Mouse (Mus musculus) gastrocnemius, adult 18-20 months (tissue): ENCODE data around the gene Mab21l3. TPM values are rescaled to one million over a fixed set of nuclear protein-coding genes. Genes with fewer than 3 reads are reported as not detected.

Experiments
- DNase-seq: peaks from one replicate; pipeline ENCODE4 v3.0.0; 2021; ENCODE audit warnings: low spot score
- long read RNA-seq, 2 experiments: library from polyadenylated mRNA; stranded (forward); transcript quantifications; one replicate each; pipeline ENCODE4 v2.0.0; 2021
- total RNA-seq, 2 experiments: library from RNA; stranded (reverse); gene quantifications; 2 replicates each; pipeline ENCODE4 v1.2.3; 2021

Gene Mab21l3
- not detected for total RNA-seq
- long read RNA-seq, experiment 1: 0 reads
- long read RNA-seq, experiment 2: 0 reads

- no peak for DNase-seq
Measured at GRCm38 (mm10) chr3:101848816-101849215, at the start of gene Mab21l3. Gene Mab21l3 (minus strand): TSS chr3:101848959.

GRCm38 (mm10) chr3:101897377-101897974 lies 48.7 kb upstream of the Mab21l3 start:
- DNase-seq: no peak

DNA sequence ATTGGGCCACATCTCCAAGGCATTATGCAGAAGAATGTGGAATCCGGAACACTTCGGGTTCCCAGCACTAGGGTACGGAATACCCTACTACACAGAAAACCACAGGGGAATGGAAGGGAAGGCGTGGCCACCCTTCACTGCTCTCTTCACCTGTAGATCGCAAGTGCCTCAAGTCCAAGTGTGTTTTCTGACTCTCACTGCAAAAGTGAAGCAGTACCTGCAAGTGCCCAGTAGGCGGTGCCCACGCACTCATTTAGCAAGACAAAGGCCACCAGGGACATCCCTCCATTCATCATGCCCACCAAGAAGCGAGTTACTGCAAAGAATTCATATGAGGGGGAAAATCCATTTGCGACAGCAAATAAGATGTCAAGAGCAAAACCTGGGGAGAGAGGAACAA lies 48.1 kb upstream of the Mab21l3 start:
- peak; percentile 35 for DNase-seq

DNA sequence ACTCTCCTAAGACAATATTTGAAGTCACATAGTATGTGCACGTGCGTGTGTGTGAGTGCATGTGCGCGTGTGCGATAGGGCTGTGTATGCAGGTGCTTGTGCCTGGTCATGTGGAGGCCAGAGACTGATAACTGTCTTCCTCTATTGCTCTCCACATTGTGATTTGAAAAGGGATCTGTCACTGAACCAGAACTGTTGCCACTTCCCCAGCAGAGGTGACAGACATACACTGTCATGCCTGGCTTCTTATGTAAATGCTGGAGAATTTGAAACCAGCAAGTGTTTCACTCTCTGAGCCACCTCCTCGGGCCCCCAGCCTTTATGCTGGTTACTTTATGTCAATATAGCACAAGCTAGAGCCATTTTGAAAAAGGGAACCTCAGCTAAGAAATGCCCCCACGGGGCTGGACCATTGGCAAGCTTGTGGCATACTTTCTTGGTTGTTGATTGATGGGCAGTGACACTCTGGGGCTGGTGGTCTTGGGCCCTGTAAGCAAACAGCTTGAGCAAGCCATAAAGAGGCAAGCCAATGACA lies 46.7 kb upstream of the Mab21l3 start:
- no peak for DNase-seq

DNA sequence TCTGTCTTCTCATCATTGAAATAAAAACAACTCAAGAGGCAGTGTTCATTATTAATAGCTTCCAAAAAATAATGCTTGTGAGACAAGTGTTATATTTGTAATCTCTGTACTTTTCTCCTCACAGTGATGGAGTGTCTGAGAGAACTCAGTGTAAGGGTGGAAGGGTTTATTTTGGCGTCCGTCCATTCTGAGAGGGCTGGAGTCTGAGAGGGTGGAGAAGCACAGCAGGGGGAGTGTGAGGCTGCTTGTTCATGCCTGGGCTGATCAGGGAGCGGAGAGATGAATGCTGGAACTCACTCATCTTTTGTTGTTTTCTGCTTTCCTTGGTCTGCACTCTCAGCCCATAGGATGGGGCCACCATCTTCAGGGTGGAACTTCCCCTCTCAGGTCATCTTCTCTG lies 36.8 kb upstream of the Mab21l3 start:
- DNase-seq: no peak

DNA sequence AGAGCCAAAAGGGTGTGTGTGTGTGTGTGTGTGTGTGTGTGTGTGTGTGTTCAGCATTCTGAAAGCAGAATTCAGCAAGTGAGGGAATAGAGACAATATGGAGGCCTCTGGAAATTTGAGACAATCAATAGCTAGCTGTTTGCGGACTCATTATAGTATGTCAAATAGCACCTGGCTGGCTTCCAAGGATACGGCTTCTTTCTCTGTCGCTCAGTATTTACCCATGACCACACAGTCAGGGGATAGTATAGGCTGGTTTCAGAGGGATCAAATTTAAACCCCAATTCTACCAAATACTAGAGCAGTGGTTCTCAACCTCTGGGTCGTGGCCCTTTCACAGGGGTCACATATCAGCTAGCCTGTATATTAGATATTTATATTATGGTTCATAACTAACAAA lies 36.3 kb upstream of the Mab21l3 start:
- no peak for DNase-seq

DNA sequence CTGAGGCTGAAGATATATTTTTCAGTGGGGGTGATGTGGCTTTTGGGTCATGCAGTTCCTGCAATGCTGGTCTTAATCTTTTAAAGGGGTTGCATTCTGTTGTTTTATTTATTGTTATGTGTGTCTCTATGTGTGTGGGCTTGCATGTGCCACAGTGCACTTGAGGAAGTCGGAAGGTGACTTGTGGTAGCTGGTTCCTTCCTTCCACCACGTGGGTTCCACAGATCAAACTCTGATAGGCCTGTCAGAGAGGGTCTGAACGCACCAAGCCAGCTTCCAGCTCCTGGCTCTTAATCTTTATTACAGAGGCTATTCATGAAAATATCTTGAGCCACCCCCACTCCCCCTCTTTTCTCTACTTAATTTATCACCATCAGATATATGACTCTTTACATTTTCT lies 35.1 kb upstream of the Mab21l3 start:
- no peak for DNase-seq

DNA sequence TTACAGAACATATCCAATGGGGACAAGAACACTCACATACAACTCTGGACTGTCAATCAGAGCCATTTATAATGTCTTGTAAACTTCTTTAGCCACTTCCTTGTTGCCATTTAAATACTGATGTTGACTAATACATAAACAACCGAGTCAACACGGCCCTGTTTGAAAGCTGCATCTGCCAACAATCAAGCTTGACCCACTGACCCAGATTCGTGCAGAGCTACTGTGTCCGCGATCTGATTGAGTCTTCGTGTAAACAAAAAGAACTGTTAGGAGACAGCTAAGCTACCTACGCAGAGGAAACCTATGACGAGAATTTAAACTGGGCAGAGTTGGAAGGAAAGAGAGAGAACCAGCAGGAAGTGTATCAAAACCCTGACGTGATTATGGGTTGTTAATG lies 33.0 kb upstream of the Mab21l3 start:
- no peak for DNase-seq

GRCm38 (mm10) chr3:101880818-101881217 lies 32.1 kb upstream of the Mab21l3 start:
- DNase-seq: no peak

- no peak for DNase-seq
Measured at GRCm38 (mm10) chr3:101878136-101878535, 29.4 kb upstream of the Mab21l3 start.

DNA sequence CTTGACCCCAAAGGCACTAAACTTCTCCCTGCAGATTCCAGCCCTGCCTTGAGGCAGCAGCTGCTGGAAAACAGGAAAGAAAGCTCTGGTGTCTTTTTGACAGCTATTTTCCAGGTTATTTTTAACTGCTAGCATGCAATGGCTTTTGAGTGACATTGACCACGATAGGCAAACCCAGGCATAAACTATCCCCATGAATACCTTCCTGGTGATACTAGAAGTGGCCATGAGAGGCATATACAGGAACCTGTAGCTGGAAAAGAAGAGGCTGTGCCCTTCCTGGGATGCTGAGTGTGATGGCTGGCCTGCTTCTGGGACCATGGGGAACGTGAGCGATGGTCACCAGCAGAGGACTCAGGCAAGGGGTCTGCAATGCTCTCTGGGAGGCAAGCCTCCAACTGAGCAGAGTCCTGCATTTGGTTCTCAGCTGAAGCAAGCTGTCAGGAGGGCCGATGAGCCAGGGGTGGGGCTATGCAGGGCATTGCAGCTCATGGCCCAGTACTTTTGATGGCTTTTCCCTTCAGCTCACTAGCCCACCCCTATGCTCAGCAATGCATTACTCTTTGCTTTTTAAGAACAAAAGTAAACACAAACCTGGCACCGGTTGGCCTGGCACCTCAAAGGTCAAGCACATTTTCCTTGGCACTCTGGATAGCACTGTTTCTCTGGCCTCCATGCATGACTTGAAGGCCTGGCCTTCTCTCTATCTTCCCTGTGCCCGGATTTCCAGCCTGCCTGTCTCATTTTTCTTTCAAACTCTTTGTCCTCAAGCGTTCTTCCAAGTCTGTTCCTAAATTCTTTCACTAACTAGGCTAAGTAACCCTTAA lies 27.9 kb upstream of the Mab21l3 start:
- no peak for DNase-seq

GRCm38 (mm10) chr3:101875258-101875920 lies 26.6 kb upstream of the Mab21l3 start:
- no peak for DNase-seq

GRCm38 (mm10) chr3:101873061-101873675 lies 24.4 kb upstream of the Mab21l3 start:
- no peak for DNase-seq

DNA sequence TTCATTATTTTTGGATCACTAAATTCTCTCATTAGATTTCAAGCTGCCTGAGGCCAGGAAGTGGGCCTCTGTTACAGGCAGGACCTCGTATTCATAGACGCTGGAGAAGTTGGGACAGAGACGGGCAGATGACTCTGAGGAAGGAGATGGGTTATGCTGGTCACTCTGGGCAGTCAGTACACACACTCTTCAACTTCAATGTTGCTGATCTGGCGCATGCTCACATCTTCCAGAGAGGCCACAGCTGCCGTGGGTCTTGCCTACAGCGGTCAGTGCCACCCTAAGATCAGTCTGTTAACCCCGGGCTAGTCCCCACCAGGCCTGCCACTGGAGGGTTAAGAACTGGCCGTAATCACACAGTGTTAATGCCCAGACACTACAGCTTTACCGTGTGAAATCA lies 23.2 kb upstream of the Mab21l3 start:
- DNase-seq: no peak

DNA sequence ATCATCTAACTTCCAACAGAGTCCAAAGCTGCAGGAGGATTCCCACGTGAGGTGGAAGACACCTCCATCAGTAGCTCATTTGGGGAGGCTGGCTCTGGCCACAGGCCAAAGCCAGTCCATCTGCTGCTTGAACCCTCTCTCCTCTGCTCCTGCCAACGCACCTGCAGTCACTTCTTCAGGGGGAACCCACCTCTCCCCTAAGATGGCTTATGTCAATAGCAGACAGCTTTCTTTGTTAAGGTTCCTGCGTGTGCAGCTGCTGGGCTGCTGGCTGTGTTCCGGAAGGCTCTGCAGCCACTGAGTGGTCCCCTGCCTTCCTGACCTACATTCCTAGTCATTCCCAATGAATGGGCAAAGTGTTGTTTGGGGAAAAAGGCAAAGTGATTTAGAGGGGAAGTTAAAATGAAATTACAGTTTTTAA lies 18.3 kb upstream of the Mab21l3 start:
- DNase-seq: no peak

DNA sequence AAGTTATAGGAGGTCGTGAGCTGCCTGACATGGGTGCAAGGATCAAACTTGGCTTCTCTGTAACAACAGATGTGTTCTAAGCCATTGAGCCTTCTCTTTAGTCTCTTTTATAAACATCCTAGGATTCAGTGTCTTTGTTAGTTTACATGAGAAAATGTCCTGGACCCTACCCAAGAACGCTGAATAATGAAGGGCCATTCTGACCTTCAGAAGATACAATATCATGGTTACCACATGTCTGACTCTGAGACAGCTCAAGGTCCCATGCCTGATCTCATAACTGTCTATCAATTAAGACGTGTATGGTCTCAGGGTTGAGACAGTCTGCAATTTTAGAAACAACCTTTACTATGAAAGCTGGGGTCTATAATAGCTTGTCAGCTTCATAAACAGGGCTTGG lies 13.1 kb upstream of the Mab21l3 start:
- no peak for DNase-seq

GRCm38 (mm10) chr3:101860151-101860550 lies 11.4 kb upstream of the Mab21l3 start:
- no peak for DNase-seq

DNA sequence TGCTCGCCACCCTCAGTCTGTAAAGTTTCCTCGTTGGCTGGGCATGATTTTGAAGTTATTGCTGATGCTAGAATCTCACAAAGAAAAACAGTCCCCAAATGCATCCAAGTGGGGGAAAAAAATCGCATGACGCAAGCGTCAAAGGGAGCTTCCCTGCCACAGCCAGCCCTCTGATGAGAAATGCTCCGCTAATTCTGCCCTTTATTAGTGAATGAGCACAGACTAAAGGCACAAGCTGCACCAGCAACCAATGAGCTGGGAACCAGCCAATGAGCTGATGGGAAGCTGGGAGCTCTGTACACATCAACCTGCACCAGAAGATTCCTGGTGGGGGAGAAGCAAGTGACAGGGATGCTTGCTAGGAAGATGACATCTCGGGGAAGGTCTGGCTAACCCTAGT lies 11.0 kb upstream of the Mab21l3 start:
- DNase-seq: no peak

DNA sequence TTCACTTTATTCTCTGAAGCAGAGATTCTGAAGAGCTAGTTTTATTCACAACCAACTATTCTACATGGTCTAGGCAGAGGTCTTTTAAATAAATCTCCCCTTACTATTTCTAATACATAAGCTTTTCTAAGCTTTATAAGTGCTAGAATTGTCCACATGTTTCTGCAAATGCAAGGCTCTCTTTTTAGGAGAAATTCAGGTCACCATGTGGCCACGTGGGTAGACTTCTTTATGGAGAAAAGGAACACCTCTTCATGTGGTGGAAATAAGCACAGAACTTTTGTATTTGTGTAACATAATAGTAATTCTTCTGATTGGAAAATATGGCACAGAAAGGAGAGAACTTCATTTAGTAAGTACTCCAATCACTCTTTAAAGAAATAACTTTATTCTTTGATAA lies 5.3 kb upstream of the Mab21l3 start:
- DNase-seq: no peak

- DNase-seq: no peak
Measured at GRCm38 (mm10) chr3:101851363-101851762, 2.6 kb upstream of the Mab21l3 start.

DNA sequence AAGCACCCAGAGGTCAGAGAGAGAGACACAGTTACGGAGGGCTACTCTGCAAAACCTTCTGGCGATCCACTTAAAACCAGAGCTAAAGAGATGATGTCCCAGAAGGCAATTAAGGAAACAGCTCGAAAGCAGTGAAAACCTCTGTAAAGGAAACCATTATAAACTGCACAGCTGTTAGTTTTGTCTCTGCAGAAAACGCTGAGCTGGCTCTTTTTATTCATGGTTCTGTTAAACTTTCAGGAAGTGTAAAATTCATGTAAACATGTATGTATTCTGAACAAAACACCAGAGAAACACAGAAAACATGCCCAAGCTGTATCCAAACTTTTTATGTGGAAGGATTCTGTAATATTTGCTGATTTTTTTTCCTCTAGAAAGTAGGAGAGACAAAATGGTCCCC lies 2.7 kb downstream of the Mab21l3 start:
- DNase-seq: no peak
